In the genomic region with DNA sequence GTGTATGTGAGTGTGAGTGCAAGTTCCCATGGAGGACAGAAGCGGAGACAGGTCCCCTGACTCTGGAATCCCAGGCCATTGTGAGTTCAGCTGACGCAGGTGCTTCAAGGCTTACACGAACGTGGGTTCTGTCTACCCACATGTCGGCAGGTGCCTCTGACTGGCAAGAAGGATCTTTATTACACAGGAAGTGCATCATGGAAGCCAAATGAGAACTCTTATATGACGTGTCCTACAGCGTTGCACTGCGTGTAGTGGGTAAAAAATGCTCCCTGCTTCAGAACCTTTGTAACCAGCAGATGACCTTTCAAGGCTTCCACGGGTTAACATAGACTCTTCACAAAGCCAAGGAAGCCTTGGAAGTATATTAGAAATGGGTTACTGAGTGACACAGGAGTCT, we compare ENCODE assay signal across 16 mouse cellular contexts.
"Had no signal": no experiment of that assay in that cellular context is flagged by ENCODE, and none has a peak within 500 bp of the region (broad histone marks: within the 10 kb centered on the region; RNA-seq: fewer than 3 reads in every experiment).

No protein-coding gene starts in this region.

- ATAC-seq: midbrain, embryonic 15.5 days had no signal

- H3K27ac ChIP-seq: kidney, postnatal 0 days; layer of hippocampus, adult 2 months; left cerebral cortex, adult 2 months; liver, embryonic 13.5 days; macrophage; midbrain, embryonic 12.5 days; midbrain, embryonic 15.5 days; neural tube, embryonic 13.5 days; stomach, postnatal 0 days had no signal

- H3K4me1 ChIP-seq: liver, embryonic 13.5 days; midbrain, embryonic 12.5 days; midbrain, embryonic 15.5 days; neural tube, embryonic 13.5 days had no signal

- H3K27me3 ChIP-seq: midbrain, embryonic 15.5 days had no signal

- H3K9ac ChIP-seq: liver, embryonic 13.5 days; midbrain, embryonic 12.5 days; midbrain, embryonic 15.5 days; neural tube, embryonic 13.5 days had no signal

- H3K4me3 ChIP-seq: layer of hippocampus, adult 2 months; left cerebral cortex, adult 2 months; liver, embryonic 13.5 days; midbrain, embryonic 12.5 days; midbrain, embryonic 15.5 days; neural tube, embryonic 13.5 days had no signal

- H3K36me3 ChIP-seq: liver, embryonic 13.5 days; midbrain, embryonic 12.5 days; midbrain, embryonic 15.5 days; neural tube, embryonic 13.5 days had no signal

- H3K4me2 ChIP-seq: liver, embryonic 13.5 days; midbrain, embryonic 12.5 days; midbrain, embryonic 15.5 days; neural tube, embryonic 13.5 days had no signal

- DNase-seq: kidney, adult 2 months; kidney, postnatal 25 days; layer of hippocampus, postnatal 36 days; liver, embryonic 13.5 days; lung, adult 2 months; lung, postnatal 14 days; retina, postnatal 1 day; right cerebral cortex, postnatal 25 days had no signal

- H3K9me3 ChIP-seq: liver, embryonic 13.5 days; midbrain, embryonic 12.5 days; midbrain, embryonic 15.5 days; neural tube, embryonic 13.5 days had no signal
